Comparison of ENCODE assay signal across 22 mouse cellular contexts in the genomic region with DNA sequence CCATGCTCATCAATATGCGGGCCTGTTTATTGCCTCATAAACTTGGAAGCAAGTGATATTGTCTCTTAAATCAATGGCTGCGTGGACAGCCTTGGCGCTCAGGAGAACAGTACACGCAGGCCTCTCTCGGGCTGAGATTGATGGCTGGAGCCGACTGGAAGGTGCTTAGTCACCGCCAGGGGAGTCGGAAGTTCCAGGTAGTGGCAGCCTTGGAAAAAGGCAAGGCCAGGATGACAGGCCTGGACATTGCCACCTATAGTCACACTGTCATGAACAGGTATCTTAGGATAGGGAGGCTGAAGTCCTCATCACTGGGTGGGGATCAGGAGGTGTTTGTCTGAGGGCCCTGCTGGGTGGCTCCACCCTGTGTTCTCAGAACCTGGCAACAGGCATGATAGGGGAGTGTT. TPM values are rescaled to one million over a fixed set of nuclear protein-coding genes. Genes with fewer than 3 reads are reported as not detected.
DNase-seq lines count a peak whose midpoint lies in the region; ATAC-seq lines count a peak whose summit lies in the region.
"Had no signal": no experiment of that assay in that cellular context is flagged by ENCODE, and none has a peak within 500 bp of the region (broad histone marks: within the 10 kb centered on the region; RNA-seq: fewer than 3 reads in every experiment).

No protein-coding gene starts in this region.

- ATAC-seq in kidney, embryonic 16.5 days (ENCODE audit: low FRiP score, low TSS enrichment), result peak; percentile 49; the same call in 1 of the 2 replicates
- peak; percentile 38; the same call in 1 of the 2 replicates for ATAC-seq in hindbrain, embryonic 15.5 days (ENCODE audit: low FRiP score, low read depth)
- ATAC-seq in neural tube, embryonic 12.5 days (ENCODE audit: low FRiP score, low read depth), result peak; percentile 64
- ATAC-seq in megakaryocyte progenitor cell, adult 5-6 weeks (replicated peaks; ENCODE audit: poor library complexity), result no peak

- H3K27ac ChIP-seq in kidney, embryonic 16.5 days (ENCODE audit: low read length), result no peak overlapping the region
- H3K27ac ChIP-seq in hindbrain, embryonic 15.5 days (replicated peaks), result no peak overlapping the region
- no peak overlapping the region; the same call in 1 of the 2 replicates for H3K27ac ChIP-seq in neural tube, embryonic 12.5 days
- H3K27ac ChIP-seq: embryonic facial prominence, embryonic 12.5 days; heart, adult 2 months; limb, embryonic 15.5 days had no signal

- no peaks in the 10 kb centered on the region for H3K9me3 ChIP-seq in kidney, embryonic 16.5 days (ENCODE audit: low read length)
- no peaks in the 10 kb centered on the region for H3K9me3 ChIP-seq in hindbrain, embryonic 15.5 days
- no peaks in the 10 kb centered on the region for H3K9me3 ChIP-seq in neural tube, embryonic 12.5 days
- H3K9me3 ChIP-seq: embryonic facial prominence, embryonic 12.5 days; limb, embryonic 15.5 days had no signal

- H3K9ac ChIP-seq in kidney, embryonic 16.5 days (replicated peaks; ENCODE audit: low read length), result no peak overlapping the region
- no peak overlapping the region for H3K9ac ChIP-seq in hindbrain, embryonic 15.5 days
- no peak overlapping the region for H3K9ac ChIP-seq in neural tube, embryonic 12.5 days
- H3K9ac ChIP-seq: embryonic facial prominence, embryonic 12.5 days; limb, embryonic 15.5 days had no signal

- no peaks in the 10 kb centered on the region for H3K36me3 ChIP-seq in kidney, embryonic 16.5 days (ENCODE audit: insufficient read depth, low read length)
- no peaks in the 10 kb centered on the region for H3K36me3 ChIP-seq in hindbrain, embryonic 15.5 days
- no peaks in the 10 kb centered on the region for H3K36me3 ChIP-seq in neural tube, embryonic 12.5 days
- H3K36me3 ChIP-seq: embryonic facial prominence, embryonic 12.5 days; limb, embryonic 15.5 days had no signal

- no peaks in the 10 kb centered on the region for H3K27me3 ChIP-seq in kidney, embryonic 16.5 days (ENCODE audit: insufficient read depth, low read length)
- no peaks in the 10 kb centered on the region for H3K27me3 ChIP-seq in hindbrain, embryonic 15.5 days
- H3K27me3 ChIP-seq in neural tube, embryonic 12.5 days (replicated peaks), result no peaks in the 10 kb centered on the region
- H3K27me3 ChIP-seq: embryonic facial prominence, embryonic 12.5 days; limb, embryonic 15.5 days had no signal

- no peak overlapping the region for H3K4me3 ChIP-seq in kidney, embryonic 16.5 days (ENCODE audit: low read length)
- H3K4me3 ChIP-seq in hindbrain, embryonic 15.5 days, result no peak overlapping the region
- no peak overlapping the region for H3K4me3 ChIP-seq in neural tube, embryonic 12.5 days
- H3K4me3 ChIP-seq: embryonic facial prominence, embryonic 12.5 days; heart, adult 2 months; limb, embryonic 15.5 days had no signal

- H3K4me2 ChIP-seq in kidney, embryonic 16.5 days (replicated peaks; ENCODE audit: low read depth, low read length), result no peak overlapping the region
- no peak overlapping the region for H3K4me2 ChIP-seq in hindbrain, embryonic 15.5 days
- H3K4me2 ChIP-seq in neural tube, embryonic 12.5 days (replicated peaks), result no peak overlapping the region
- H3K4me2 ChIP-seq: embryonic facial prominence, embryonic 12.5 days; limb, embryonic 15.5 days had no signal

- peak; percentile 20 for DNase-seq in adrenal gland, adult 2 months
- DNase-seq in adrenal gland, adult 8-10 months, result no peak
- no peak for DNase-seq in kidney, postnatal 10 days
- no peak for DNase-seq in layer of hippocampus, postnatal 10 days (ENCODE audit: low spot score in 2 of 2)
- DNase-seq: cerebellum, postnatal 14 days; gastrocnemius, postnatal 14 days; heart, adult 2 months; kidney, postnatal 14 days; layer of hippocampus, adult 9-11 months; lung, postnatal 14 days; right cerebral cortex, adult 18-20 months; spleen, adult 18-20 months had no signal

- WGBS in kidney, embryonic 16.5 days, result 20% methylated on average over 8 of the region's 8 CpGs
- 49% methylated on average over 8 of the region's 8 CpGs for WGBS in hindbrain, embryonic 15.5 days
- WGBS in neural tube, embryonic 12.5 days, result 26% methylated on average over 8 of the region's 8 CpGs

- no peaks in the 10 kb centered on the region for H3K4me1 ChIP-seq in kidney, embryonic 16.5 days (ENCODE audit: insufficient read depth, low read length)
- H3K4me1 ChIP-seq in hindbrain, embryonic 15.5 days (replicated peaks), result peaks cover 13% of the 10 kb centered on the region; the same call in 1 of the 2 replicates
- H3K4me1 ChIP-seq in neural tube, embryonic 12.5 days, result peaks cover 29% of the 10 kb centered on the region
- H3K4me1 ChIP-seq: embryonic facial prominence, embryonic 12.5 days had no signal

RNA-seq across cellular contexts. Expression of gene Ldhal6b, which starts 52.6 kb away (rescaled TPM):
- under 1 TPM; 0.59 to 0.72 TPM for total RNA-seq in adrenal gland, adult 2 months (2021)
- 0.11 and 0.50 TPM in 2 replicates for polyA plus RNA-seq in adrenal gland, adult 2 months (2012; rRNA removed)
- 1 to 10 TPM in 3 of 4 experiments, under 1 TPM in 1; 0.73 to 3.9 (median 1.8) TPM for total RNA-seq in adrenal gland, adult 8-10 months (2022)
- not detected in 2 replicates for polyA plus RNA-seq in kidney, embryonic 16.5 days (2015; fragmentation: Nextera tagmentation; extraction: Ambion mirVana)
- polyA plus RNA-seq in hindbrain, embryonic 15.5 days (2015; fragmentation: Nextera tagmentation; extraction: Ambion mirVana), result not detected in 2 replicates
- not detected in 2 replicates for polyA plus RNA-seq in neural tube, embryonic 12.5 days (2016; fragmentation: Nextera tagmentation; extraction: Ambion mirVana)
- 0.10 and 0.52 TPM in 2 replicates for total RNA-seq in megakaryocyte progenitor cell, adult 5-6 weeks (2015)
- 0.57 TPM in 1 of 2 replicates, not detected in the other for total RNA-seq in megakaryocyte progenitor cell, adult 5-6 weeks (2017)
- 1 to 10 TPM; 1.2 to 1.6 TPM for total RNA-seq in layer of hippocampus, postnatal 10 days (2021)
- polyA plus RNA-seq: heart, embryonic 16.5 days; limb, embryonic 15.5 days; liver, embryonic 16.5 days; stomach, embryonic 14.5 days; thymus, postnatal 0 days had no signal
